Mouse (Mus musculus): Measurements from ENCODE around the gene Capn2. TPM values are rescaled to one million over a fixed set of nuclear protein-coding genes. Genes with fewer than 3 reads are reported as not detected.

Capn2 gene
- total RNA-seq (2021) = 10 to 100 TPM; 58.7 to 79.0 TPM

GRCm38 (mm10) chr1:182516758-182517676 lies at the start of gene Capn2:
Capn2 (minus strand) TSS chr1:182517608.
- DNase-seq = peak; percentile 90 to 91
- intact Hi-C loops (cut with DNase I) = loop anchor here (1.0 kb wide), 1 partner anchor 28 kb away; no protein-coding TSS in a partner anchor

GRCm38 (mm10) chr1:182565351-182565835 lies 48.0 kb upstream of the Capn2 start:
- intact Hi-C loops (cut with DNase I) = no loop called here
- no peak for DNase-seq

- no peak for DNase-seq
- intact Hi-C loops (cut with DNase I) = no loop called here
These were observed 47.2 kb upstream of the Capn2 start, which contains the start of gene Capn8 for GRCm38 (mm10) chr1:182564408-182565120. Capn8 (plus strand) TSS chr1:182565007.

- intact Hi-C loops (cut with DNase I) = loop anchor here (2.0 kb wide), 2 partner anchors 94 to 230 kb away; no protein-coding TSS in a partner anchor
- DNase-seq = no peak
These were observed 45.4 kb upstream of the Capn2 start for GRCm38 (mm10) chr1:182562576-182563370.

- DNase-seq = no peak
- intact Hi-C loops (cut with DNase I) = loop anchor here (2.0 kb wide), 3 partner anchors 95 to 333 kb away; no protein-coding TSS in a partner anchor
These were observed 44.6 kb upstream of the Capn2 start for GRCm38 (mm10) chr1:182561945-182562514.

GRCm38 (mm10) chr1:182560390-182561098 lies 43.1 kb upstream of the Capn2 start:
- intact Hi-C loops (cut with DNase I) = loop anchor here (2.0 kb wide), 1 partner anchor 334 kb away; no protein-coding TSS in a partner anchor
- DNase-seq = peak; percentile 32 to 39

GRCm38 (mm10) chr1:182559530-182559929 lies 42.1 kb upstream of the Capn2 start:
- intact Hi-C loops (cut with DNase I) = loop anchor here (5.0 to 10.0 kb wide), 2 partner anchors 678 to 715 kb away; no protein-coding TSS in a partner anchor

GRCm38 (mm10) chr1:182558271-182558670 lies 40.9 kb upstream of the Capn2 start:
- intact Hi-C loops (cut with DNase I) = loop anchor here (5.0 to 10.0 kb wide), 2 partner anchors 679 to 717 kb away; no protein-coding TSS in a partner anchor
- DNase-seq = no peak

More at GRCm38 (mm10) chr1:182559530-182559929, 42.1 kb upstream of the Capn2 start:
- DNase-seq = no peak

- peak; percentile 50 to 67 for DNase-seq
- intact Hi-C loops (cut with DNase I) = loop anchor here (1.0 to 10.0 kb wide), 3 partner anchors 103 to 721 kb away; no protein-coding TSS in a partner anchor
These were observed 36.4 kb upstream of the Capn2 start for GRCm38 (mm10) chr1:182553649-182554375.

GRCm38 (mm10) chr1:182550761-182551160 lies 33.4 kb upstream of the Capn2 start:
- DNase-seq = no peak

GRCm38 (mm10) chr1:182543906-182544305 lies 26.5 kb upstream of the Capn2 start:
- DNase-seq = no peak
- intact Hi-C loops (cut with DNase I) = loop anchor here (10.0 kb wide), 1 partner anchor 659 kb away; no protein-coding TSS in a partner anchor

More at GRCm38 (mm10) chr1:182550761-182551160, 33.4 kb upstream of the Capn2 start:
- intact Hi-C loops (cut with DNase I) = loop anchor here (10.0 kb wide), 1 partner anchor 724 kb away; no protein-coding TSS in a partner anchor

- no peak for DNase-seq
- intact Hi-C loops (cut with DNase I) = loop anchor here (10.0 kb wide), 1 partner anchor 658 kb away; no protein-coding TSS in a partner anchor
These were observed 25.7 kb upstream of the Capn2 start for GRCm38 (mm10) chr1:182543136-182543535.

GRCm38 (mm10) chr1:182542110-182542509 lies 24.7 kb upstream of the Capn2 start:
- intact Hi-C loops (cut with DNase I) = loop anchor here (10.0 kb wide), 1 partner anchor 657 kb away; no protein-coding TSS in a partner anchor
- DNase-seq = no peak

- DNase-seq = peak; percentile 66 to 67
- intact Hi-C loops (cut with DNase I) = loop anchor here (1.0 to 10.0 kb wide), 4 partner anchors 50 to 414 kb away; partner anchors contain the start of gene Srp9
These were observed 21.9 kb upstream of the Capn2 start for GRCm38 (mm10) chr1:182539023-182539940.

- no peak for DNase-seq
- intact Hi-C loops (cut with DNase I) = loop anchor here (5.0 to 10.0 kb wide), 2 partner anchors 393 to 410 kb away; partner anchors contain the start of gene Srp9
These were observed 17.7 kb upstream of the Capn2 start for GRCm38 (mm10) chr1:182535080-182535481.

- intact Hi-C loops (cut with DNase I) = loop anchor here (10.0 kb wide), 1 partner anchor 409 kb away; the partner anchor contains the start of gene Srp9
- no peak for DNase-seq
These were observed 16.2 kb upstream of the Capn2 start for GRCm38 (mm10) chr1:182533583-182533982.
